Mouse (Mus musculus) thymus, postnatal 10 days (tissue): ENCODE measurements at regions not wholly inside any gene's neighbourhood (a gene's known extent, or its start where the extent isn't known, plus 50 kb on each side); places are given as distances from the start of the nearest gene placed in this dataset.

Experiments used
- DNase-seq, 2 experiments: peaks; one replicate each; pipeline ENCODE4 v3.0.0; 2021; ENCODE audit warnings: low spot score in 2 of 2

DNA sequence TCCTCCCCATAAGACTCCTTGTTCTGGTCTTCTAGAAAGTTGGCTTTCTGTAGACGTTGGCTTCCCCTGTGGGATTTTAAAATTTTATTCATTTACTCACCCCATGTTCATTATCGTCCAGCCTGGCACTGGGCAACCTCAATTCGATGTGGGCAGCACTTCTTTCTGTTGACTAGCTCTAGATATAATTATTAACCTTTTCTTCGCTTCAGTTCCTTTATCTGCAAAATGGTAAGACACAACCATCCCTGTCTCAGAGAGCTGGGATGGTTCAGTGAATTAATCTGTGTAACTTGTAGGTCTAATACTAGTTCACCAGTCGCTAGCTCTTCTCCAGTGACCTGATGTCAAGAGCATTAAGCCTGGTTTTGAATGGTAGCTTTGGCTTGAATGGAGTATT lies 89.9 kb upstream of the Plxnc1 start:
- no peak for DNase-seq

DNA sequence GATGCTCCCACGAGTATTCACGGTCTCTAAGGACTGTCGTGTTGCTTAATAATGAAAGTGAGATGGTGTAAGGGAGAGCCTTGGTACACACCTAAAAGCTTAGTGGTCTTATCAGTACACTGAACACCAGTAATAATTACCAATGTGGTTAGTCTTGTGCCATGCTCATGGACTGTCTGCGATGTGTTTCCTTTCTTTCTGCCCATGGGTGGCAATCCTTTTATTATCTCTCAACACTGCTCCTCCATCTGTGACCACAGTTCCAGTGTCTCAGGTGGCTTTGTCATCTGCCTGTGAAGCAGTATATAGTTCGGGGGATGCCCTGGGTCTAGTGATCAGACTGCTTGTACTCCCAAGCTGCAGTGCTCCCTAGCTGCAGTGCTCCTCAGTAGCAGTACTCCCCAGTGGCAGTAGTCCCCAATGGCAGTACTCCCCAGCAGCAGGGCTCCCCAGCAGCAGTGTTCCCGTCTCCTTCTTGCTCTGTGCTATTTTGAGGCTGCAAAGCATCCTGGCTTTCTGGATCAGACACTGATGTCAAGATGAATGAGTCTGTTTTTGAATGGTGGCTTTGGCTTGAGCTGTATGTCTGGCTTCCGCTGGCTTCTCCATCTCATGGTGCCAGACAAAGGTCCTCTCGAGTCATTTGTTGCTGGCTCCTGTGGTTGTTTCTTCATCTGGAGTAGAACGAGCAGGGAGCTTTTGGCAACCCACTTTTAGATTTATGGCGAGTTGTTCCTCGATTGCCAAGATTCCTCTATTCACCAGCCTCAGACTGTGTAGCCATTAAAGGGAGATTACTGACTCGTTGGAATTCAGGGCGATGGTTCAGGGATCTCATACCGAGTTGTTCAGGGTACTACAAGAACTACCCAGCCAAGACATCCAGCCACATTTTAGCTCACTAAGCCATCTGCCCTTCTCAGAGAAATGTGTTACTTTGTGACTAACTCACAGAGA lies 88.4 kb upstream of the Plxnc1 start:
- DNase-seq, result no peak

DNA sequence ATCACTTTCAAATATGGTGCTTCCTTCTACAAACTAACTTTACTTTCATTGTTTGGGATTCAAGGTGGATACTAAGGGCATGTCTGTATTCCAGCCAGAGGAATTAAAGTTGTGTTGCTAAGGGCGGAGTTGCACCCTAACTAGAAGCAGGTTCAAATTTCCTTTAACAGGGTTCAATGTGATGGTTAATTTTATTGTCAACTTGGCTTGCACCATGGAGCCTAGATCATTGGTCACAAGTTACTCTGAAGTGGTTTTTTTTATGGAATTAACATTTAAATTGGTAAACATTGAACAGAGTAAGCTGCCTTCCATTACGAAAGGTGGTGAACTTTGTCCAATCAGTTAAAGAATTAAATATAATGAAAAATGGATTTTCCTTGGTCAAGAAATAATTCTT lies 86.7 kb upstream of the Plxnc1 start:
- DNase-seq, result no peak

DNA sequence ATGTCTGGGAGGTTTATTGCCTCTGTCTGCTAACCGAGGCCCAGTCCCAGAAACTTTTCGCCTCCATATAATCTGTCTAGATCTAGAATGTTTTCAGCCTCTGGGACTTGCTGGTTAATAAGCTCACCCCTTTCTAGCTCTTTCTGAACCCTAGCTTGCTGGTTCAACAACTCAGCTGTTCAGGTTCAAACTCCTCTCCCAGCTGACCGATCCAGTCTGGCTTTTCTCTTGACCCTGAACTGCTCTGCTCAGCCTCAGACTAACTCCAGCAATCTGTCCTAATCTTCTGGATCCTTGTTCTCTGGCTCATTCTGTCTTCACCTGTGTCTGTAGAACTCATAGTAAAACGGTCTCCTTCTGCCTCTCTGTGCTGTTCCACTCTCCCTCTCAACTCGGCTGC lies 86.2 kb upstream of the Plxnc1 start:
- DNase-seq, result no peak

DNA sequence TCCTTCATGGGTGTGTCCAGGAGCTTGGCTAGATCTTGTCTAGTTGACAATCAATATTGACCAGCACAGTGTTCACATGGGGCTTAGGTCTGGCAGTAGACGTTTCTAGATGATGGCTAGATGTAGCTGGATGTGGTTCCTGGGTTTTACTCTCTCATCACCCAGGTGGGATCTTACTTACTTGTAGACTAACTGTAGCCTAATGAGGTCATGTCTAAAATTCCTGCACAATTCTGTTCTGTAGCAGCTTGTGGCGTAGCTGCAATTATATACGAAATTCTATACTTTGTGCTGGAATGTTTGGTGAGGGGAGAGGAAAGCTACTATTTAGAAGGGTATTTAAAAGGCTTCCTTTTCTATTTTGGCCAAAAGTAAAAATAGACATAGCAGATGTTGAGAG lies 84.9 kb upstream of the Plxnc1 start:
- DNase-seq, result no peak

DNA sequence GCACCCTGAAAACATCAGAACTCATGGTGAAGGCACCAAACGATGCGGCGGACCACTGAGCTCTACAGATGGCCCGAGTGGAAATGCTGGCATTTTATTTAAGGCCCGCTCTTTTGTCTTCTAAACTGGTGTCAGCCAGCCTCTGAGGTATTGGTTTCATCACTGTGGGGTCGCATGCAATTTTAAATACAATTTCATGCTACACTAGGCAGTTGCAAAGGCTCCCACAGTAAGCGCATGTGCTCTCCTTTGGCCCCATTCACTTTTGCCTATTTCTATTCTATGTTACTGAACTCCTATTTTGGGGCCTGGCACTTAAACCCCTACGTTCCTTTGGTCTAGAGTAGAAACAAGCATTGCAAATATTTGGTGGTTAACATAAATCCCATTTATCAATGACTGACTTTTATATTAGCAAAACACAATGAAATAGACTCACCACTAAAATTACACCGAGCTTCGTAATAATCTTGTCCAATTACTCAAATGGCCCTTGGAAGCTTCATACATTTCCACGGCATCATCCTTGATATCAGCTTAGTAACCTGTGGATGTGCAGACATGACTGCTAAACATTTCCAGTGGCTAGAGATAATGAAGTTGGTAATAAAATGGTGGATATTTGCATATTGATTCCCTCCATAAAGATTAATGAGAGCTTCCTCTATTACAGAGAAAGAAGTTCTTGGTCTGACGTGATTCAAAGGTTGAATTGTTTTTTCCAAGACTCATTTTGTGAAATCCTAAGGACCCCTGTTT lies 81.1 kb upstream of the Plxnc1 start:
- no peak for DNase-seq

DNA sequence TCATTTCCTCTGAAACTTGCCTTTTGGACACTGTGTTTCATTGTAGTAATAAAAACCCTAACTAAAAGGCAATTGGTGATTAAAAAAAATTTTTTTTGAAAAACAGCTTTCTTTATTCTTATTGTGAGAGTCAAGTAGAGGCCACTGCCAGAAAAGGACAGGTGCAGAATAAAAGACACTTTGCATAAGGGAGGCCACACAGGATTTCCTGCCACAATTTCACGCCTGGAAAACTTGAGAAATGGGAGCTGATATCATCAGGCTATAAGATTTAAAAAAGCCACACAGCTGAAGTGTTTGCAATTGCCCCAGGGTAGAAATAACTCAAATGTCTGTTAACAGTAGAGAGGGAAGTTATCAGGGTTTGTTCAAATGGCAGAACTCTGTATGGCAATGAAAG lies 76.6 kb upstream of the Plxnc1 start:
- DNase-seq, result no peak

DNA sequence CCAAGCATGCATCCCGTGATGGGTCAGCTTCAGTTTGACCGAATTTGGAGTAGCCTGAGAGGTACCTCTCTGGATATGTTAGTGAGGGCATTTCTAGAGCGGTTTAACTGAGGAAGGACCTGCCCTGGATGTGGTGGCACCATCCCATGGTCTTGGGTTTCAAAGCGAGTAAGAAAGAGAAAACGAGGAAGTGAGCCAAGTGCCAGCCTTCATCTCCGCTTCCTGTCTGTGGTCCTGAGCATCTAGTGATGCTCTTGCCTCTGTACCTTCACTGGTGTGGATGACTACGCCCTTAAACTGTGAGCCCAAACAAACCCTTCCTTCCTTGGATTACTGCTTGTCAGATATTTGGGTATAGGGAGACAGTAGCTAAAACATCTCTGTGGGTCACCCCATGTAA lies 72.3 kb upstream of the Plxnc1 start:
- no peak for DNase-seq

DNA sequence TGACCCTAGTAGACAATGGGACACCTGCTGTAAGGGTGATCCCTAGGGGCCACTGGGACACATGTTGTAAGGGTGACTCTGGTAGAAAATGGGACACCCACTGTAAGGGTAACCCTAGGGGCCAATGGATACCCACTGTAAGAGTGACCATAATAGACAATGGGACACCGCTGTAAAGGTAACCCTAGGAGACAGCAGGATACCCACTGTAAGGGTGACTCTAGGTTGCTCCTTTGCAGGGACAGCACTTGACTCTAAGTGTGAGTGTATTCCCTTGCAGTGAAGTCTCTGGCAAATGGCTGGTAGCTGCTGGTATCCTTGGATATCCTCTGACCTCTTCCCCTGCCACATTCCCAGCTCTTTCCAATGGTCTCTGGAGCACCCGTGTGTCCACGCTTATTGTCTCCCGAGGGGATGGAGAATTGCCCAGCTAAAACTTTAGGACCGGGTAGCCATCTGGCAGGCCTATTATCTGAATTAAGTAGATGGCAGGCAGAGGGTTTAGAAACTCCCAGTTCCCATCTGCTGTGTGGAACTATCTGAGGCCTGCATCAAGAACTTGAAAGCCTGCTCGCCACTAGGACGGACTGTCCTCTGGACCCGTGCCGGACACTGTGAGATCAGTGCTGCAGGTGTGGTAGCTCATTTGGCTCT lies 70.8 kb upstream of the Plxnc1 start:
- DNase-seq, result no peak

DNA sequence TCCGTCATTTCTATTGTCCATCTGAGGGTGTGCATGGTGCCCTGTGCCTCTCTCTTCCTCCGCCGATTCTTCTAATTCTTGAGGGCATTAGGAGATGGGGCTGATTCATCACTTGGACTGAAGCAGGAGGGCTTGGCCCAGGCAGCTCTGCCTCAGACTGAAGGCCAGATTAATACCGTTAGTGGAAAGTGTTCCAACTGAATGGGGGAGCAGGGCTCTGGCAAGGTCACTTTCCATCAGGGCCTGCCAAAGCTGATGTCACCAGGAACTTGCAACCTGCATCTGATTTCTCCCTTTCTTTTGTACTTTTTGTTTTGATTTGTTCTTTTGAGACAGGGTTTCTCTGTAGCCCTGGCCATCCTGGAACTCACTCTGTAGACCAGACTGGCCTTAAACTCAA lies 69.3 kb upstream of the Plxnc1 start:
- no peak for DNase-seq

DNA sequence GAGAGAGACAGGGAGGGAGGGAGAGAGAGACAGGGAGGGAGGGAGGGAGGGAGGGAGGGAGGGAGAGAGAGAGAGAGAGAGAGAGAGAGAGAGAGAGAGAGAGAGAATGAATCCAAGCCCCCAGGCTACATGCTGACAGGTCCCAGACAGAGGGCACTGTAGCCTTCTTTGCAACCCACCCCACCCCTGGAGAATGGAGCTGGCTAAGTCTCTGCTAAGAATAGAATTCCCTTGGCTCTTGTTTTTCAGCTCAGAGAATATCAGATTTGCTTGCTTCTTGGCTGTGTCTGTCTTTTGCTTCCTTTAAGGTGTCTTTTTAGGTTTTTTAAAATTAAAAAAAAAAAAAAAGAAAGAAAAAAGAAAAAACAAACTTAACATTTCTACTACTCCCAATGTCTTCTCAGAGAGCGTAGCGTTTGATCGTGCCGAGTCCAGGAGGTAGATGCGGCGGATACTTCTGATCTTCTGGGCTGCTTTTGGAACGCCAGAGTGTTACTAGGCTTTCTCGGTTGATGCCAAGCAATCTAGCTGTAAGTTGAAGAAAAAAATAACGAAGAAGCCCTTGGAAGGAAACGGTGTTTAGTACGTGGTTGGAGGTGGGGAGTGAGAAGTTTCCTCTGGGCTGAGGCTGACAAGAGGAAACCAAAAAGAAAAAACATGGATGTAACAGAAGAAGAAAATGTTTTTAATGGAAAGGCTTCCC lies 68.7 kb upstream of the Plxnc1 start:
- DNase-seq, result no peak

DNA sequence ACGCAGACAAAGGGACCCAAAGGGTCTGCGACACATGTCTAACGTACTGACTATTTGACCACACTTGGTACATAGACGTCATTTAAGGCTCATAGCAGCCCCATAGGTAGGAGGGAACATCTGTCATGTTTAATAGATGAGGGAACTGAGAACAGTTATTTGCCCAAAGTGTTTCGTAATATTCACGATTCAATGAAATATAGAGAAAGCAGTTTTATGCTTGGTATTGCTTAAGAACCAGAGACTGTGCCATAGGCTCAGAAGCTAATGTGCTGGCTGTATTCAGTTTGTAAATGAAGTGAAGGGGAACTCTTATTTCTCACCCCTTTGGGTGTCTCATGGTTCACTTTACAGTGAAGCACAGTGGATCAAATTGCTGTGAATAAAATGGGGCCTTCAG lies 65.7 kb upstream of the Plxnc1 start:
- no peak for DNase-seq

DNA sequence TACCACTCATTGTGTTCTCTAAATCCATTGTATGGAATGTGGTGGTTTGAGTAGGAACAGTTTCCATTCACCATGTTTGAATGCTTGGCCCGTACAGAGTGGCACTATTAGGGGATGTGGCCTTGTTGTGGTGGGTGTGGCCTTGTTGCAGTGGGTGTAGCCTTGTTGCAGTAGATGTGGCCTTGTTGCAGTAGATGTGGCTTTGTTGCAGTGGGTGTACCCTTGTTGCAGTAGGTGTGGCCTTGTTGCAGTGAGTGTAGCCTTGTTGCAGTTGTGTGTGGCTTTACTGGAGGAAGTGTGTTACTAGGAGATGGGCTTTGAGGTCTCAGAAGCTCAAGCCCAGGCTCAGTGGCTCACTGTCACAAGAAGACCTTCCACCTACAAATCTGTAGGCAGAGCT lies 64.4 kb upstream of the Plxnc1 start:
- DNase-seq, result no peak

DNA sequence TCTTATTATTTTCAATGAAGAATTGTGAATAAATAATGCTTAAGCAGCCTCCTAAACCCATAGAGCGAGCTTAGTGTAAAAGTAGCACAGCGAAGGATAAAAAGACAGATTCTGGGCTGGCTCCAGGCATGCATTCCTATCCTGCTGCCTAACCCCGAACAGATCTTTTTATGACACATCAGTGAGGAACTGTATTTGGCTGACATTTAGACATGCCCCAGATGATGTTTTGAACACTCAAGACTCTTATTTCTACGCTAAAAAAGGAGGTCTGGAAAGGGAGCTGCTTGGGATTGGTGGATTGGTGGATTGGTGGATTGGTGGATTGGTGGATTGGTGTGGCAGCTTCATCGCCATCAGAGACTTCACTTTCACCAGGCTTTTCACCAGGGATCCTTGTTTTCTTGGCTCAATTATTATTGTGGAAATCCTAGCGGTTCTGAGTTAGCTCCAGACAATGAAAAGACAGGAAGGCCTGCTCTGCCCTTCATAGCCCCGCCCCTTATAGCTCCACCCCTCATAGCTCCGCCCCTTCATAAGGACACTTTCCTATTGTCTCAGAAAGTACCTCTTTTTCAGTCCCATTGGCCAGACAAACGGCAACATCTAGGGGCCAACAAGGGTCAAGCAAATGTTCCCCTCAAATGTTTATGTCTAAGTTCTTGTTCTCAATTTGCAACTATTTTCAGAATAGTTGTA lies 59.6 kb upstream of the Plxnc1 start:
- DNase-seq, result no peak

DNA sequence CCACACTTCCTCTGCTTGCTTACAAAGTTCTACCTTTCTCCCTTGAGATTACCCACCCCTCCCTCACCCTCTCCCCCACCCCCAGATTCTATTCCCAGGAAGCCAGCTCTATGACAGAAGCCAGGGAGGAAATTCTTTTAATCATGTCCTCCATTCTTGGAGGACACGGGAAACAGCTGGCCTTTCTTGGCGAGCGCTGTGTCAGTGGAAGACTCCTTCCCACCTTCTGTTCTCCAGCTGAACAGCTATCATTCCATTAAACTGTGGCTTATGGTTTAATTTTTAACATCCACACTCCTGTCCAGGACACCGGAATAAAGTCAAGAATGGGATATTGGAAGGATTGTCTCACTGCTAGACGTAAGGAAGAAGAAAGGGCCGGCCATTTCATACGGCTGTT lies 59.0 kb upstream of the Plxnc1 start:
- no peak for DNase-seq

DNA sequence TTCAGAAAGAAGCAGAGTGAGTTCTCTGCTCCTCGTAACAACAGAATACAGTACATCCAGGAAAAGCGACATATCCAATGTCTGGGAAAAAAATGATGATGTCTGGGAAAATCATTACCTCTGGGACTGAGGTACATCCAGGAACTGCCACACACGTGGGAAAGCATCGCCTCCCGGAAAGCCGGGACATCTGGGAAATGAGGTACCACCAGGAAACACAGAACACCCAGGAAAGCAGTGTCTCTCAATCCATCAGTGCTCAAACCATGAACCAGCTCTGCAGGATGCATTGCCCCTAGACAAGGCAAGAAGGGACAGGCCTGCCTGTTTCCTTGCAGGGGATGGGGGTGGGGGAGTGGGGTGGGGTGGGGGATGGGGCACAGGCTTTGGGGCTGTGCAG lies 57.0 kb upstream of the Plxnc1 start:
- DNase-seq, result no peak

DNA sequence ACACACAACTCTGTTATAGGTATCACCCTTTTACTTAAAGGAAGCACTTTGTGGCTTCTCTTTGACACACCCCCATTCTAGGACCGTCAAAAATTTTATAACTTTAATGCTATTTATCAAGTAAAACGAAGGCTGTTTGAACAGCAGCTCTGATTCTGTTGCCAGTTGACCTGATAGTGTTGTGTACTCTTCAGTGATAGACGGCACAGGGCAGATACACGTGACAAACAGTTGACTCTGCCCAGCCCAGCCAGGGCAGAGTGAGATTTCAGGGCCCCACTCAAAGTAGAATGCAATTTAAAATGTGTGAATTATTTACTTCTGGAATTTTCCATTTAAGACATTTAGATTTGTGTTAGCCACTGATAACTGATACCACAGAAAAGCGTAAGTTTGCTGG lies 55.1 kb upstream of the Plxnc1 start:
- DNase-seq, result no peak
